ENCODE assay signal across 30 mouse cellular contexts in genomic region chr13:21366635-21367034, GRCm38 (mm10). TPM values are rescaled to one million over a fixed set of nuclear protein-coding genes. Genes with fewer than 3 reads are reported as not detected.
DNase-seq lines count a peak whose midpoint lies in the region; ATAC-seq lines count a peak whose summit lies in the region.
"Had no signal": no experiment of that assay in that cellular context is flagged by ENCODE, and none has a peak within 500 bp of the region (broad histone marks: within the 10 kb centered on the region; RNA-seq: fewer than 3 reads in every experiment).

No protein-coding gene starts in this region.

- no peak for ATAC-seq in heart, embryonic 12.5 days (ENCODE audit: insufficient number of reproducible peaks, low FRiP score)
- ATAC-seq in activated CD4-positive, CD25-positive, alpha-beta regulatory T cell, adult 4 months, result peak; percentile 73
- ATAC-seq in intestine, embryonic 16.5 days, result no peak
- ATAC-seq: hindbrain, postnatal 0 days; liver, postnatal 0 days; midbrain, embryonic 16.5 days had no signal

- intact Hi-C loops in gastrocnemius, postnatal 36 days (cut with DNase I), result loop anchor here (2.0 to 10.0 kb wide), 2 partner anchors 38 to 88 kb away; partner anchors contain the start of gene Zscan26

- H3K27me3 ChIP-seq in heart, embryonic 12.5 days (replicated peaks), result no peaks in the 10 kb centered on the region
- no peaks in the 10 kb centered on the region for H3K27me3 ChIP-seq in intestine, embryonic 16.5 days (replicated peaks; ENCODE audit: control insufficient read depth, insufficient read depth, low read length)
- H3K27me3 ChIP-seq: embryonic facial prominence, embryonic 15.5 days had no signal

- H3K27ac ChIP-seq in heart, embryonic 12.5 days (ENCODE audit: poor library complexity, severe bottlenecking), result no peak overlapping the region
- H3K27ac ChIP-seq in intestine, embryonic 16.5 days (ENCODE audit: low read length), result no peak overlapping the region
- H3K27ac ChIP-seq: embryonic facial prominence, embryonic 15.5 days; gastrocnemius, adult 2 months; heart, adult 2 months; hindbrain, postnatal 0 days had no signal

- H3K4me3 ChIP-seq in heart, embryonic 12.5 days, result no peak overlapping the region
- no peak overlapping the region for H3K4me3 ChIP-seq in intestine, embryonic 16.5 days (ENCODE audit: low read length)
- H3K4me3 ChIP-seq: embryonic facial prominence, embryonic 15.5 days; gastrocnemius, adult 2 months; heart, adult 2 months had no signal

- no peak for DNase-seq in heart, adult 8-10 months (ENCODE audit: low spot score)
- peak; percentile 70 for DNase-seq in CD4-positive helper T cell, adult 2 months (ENCODE audit: low read depth, low spot score)
- DNase-seq in thymus, postnatal 0 days (ENCODE audit: low spot score), result peak; percentile 33
- no peak for DNase-seq in gastrocnemius, postnatal 10 days
- DNase-seq in gastrocnemius, postnatal 36 days, result no peak
- DNase-seq: adrenal gland, postnatal 36 days; B cell, adult 2 months; cerebellum, adult 18-20 months; cerebellum, postnatal 36 days; gastrocnemius, adult 2 months; heart, adult 2 months; kidney, adult 2 months; kidney, postnatal 36 days; left cerebral cortex, postnatal 4 days; liver; liver, postnatal 0 days; lung, postnatal 10 days; right cerebral cortex, postnatal 25 days had no signal

- H3K36me3 ChIP-seq in heart, embryonic 12.5 days, result peaks cover 47% of the 10 kb centered on the region
- peaks cover 17% of the 10 kb centered on the region; the same call in 1 of the 2 replicates for H3K36me3 ChIP-seq in intestine, embryonic 16.5 days (ENCODE audit: control insufficient read depth, insufficient read depth, low read length)

- WGBS in heart, embryonic 12.5 days, result 51% methylated on average over 6 of the region's 6 CpGs
- WGBS in intestine, embryonic 16.5 days, result 76% methylated on average over 6 of the region's 6 CpGs

- no peak overlapping the region for H3K4me2 ChIP-seq in heart, embryonic 12.5 days
- H3K4me2 ChIP-seq in intestine, embryonic 16.5 days (ENCODE audit: low read depth, low read length), result no peak overlapping the region
- H3K4me2 ChIP-seq: embryonic facial prominence, embryonic 15.5 days had no signal

- H3K4me1 ChIP-seq in heart, embryonic 12.5 days (replicated peaks), result peaks cover 20% of the 10 kb centered on the region
- peaks cover 12% of the 10 kb centered on the region for H3K4me1 ChIP-seq in intestine, embryonic 16.5 days (ENCODE audit: control insufficient read depth, insufficient read depth, low read length)

- H3K9ac ChIP-seq in heart, embryonic 12.5 days, result 0 out of 2 replicates have a peak overlapping the region, but pooled peaks have one; percentile 36
- no peak overlapping the region for H3K9ac ChIP-seq in intestine, embryonic 16.5 days (ENCODE audit: low read depth, low read length)
- H3K9ac ChIP-seq: embryonic facial prominence, embryonic 15.5 days; liver, postnatal 0 days had no signal

- no peaks in the 10 kb centered on the region for H3K9me3 ChIP-seq in heart, embryonic 12.5 days (replicated peaks)
- no peaks in the 10 kb centered on the region for H3K9me3 ChIP-seq in intestine, embryonic 16.5 days (ENCODE audit: control insufficient read depth, low read length)
- H3K9me3 ChIP-seq: embryonic facial prominence, embryonic 15.5 days had no signal

RNA-seq across cellular contexts. Expression of gene Zscan12, which starts 4.0 kb away (rescaled TPM):
- polyA plus RNA-seq in heart, embryonic 12.5 days (2016; fragmentation: Nextera tagmentation; extraction: Ambion mirVana), result 8.8 and 9.9 TPM in 2 replicates
- 1 to 10 TPM; 4.5 to 6.0 (median 5.0) TPM for total RNA-seq in heart, adult 8-10 months (2022)
- 1 to 10 TPM; 5.4 to 6.2 TPM for polyA plus RNA-seq in activated CD4-positive, CD25-positive, alpha-beta regulatory T cell, adult 4 months (2017; shearing (Covaris generic))
- polyA plus RNA-seq in thymus, postnatal 0 days (2015; fragmentation: Nextera tagmentation; extraction: Ambion mirVana), result 10.4 and 11.3 TPM in 2 replicates
- 6.6 and 7.9 TPM in 2 replicates for polyA plus RNA-seq in intestine, embryonic 16.5 days (2015; fragmentation: Nextera tagmentation; extraction: Ambion mirVana)
- 1 to 10 TPM; 6.2 to 6.3 TPM for total RNA-seq in gastrocnemius, postnatal 10 days (2021)
- total RNA-seq in gastrocnemius, postnatal 36 days (2021), result 1 to 10 TPM; 4.7 to 6.7 TPM

RNA-seq across cellular contexts. Expression of gene Olfr1367, which starts 19.9 kb away (rescaled TPM):
- polyA plus RNA-seq in heart, embryonic 12.5 days (2016; fragmentation: Nextera tagmentation; extraction: Ambion mirVana), result not detected in 2 replicates
- not detected for total RNA-seq in heart, adult 8-10 months (2022)
- polyA plus RNA-seq in activated CD4-positive, CD25-positive, alpha-beta regulatory T cell, adult 4 months (2017; shearing (Covaris generic)), result not detected
- not detected in 2 replicates for polyA plus RNA-seq in thymus, postnatal 0 days (2015; fragmentation: Nextera tagmentation; extraction: Ambion mirVana)
- polyA plus RNA-seq in intestine, embryonic 16.5 days (2015; fragmentation: Nextera tagmentation; extraction: Ambion mirVana), result not detected in 2 replicates
- total RNA-seq in gastrocnemius, postnatal 10 days (2021), result not detected
- total RNA-seq in gastrocnemius, postnatal 36 days (2021), result not detected
- total RNA-seq: adrenal gland, postnatal 36 days; ES-E14; gastrocnemius, adult 2 months; heart, adult 2 months; hematopoietic stem cell, adult 5-6 weeks; hindbrain, postnatal 0 days; left cerebral cortex, adult 18-20 months; left cerebral cortex, postnatal 4 days; megakaryocyte-erythroid progenitor cell, adult 5-6 weeks had no signal
- polyA plus RNA-seq: embryonic facial prominence, embryonic 15.5 days; heart, adult 2 months; heart, embryonic 16.5 days; hindbrain, postnatal 0 days; kidney, adult 2 months; liver, postnatal 0 days; midbrain, embryonic 16.5 days; neural tube, embryonic 11.5 days had no signal

RNA-seq across cellular contexts. Expression of gene Zkscan3, which starts 35.9 kb away (rescaled TPM):
- polyA plus RNA-seq in heart, embryonic 12.5 days (2016; fragmentation: Nextera tagmentation; extraction: Ambion mirVana), result 71.2 and 72.6 TPM in 2 replicates
- total RNA-seq in heart, adult 8-10 months (2022), result 10 to 100 TPM; 24.4 to 26.7 (median 26.1) TPM
- 10 to 100 TPM; 24.1 to 34.5 TPM for polyA plus RNA-seq in activated CD4-positive, CD25-positive, alpha-beta regulatory T cell, adult 4 months (2017; shearing (Covaris generic))
- polyA plus RNA-seq in thymus, postnatal 0 days (2015; fragmentation: Nextera tagmentation; extraction: Ambion mirVana), result 49.1 and 58.1 TPM in 2 replicates
- polyA plus RNA-seq in intestine, embryonic 16.5 days (2015; fragmentation: Nextera tagmentation; extraction: Ambion mirVana), result 61.7 and 64.5 TPM in 2 replicates
- 10 to 100 TPM; 16.6 to 22.1 TPM for total RNA-seq in gastrocnemius, postnatal 10 days (2021)
- total RNA-seq in gastrocnemius, postnatal 36 days (2021), result 10 to 100 TPM; 14.7 to 14.9 TPM

RNA-seq across cellular contexts. Expression of gene Gpx6, which starts 54.7 kb away (rescaled TPM):
- not detected in 2 replicates for polyA plus RNA-seq in heart, embryonic 12.5 days (2016; fragmentation: Nextera tagmentation; extraction: Ambion mirVana)
- not detected for total RNA-seq in heart, adult 8-10 months (2022)
- polyA plus RNA-seq in activated CD4-positive, CD25-positive, alpha-beta regulatory T cell, adult 4 months (2017; shearing (Covaris generic)), result not detected
- 1.7 and 1.9 TPM in 2 replicates for polyA plus RNA-seq in thymus, postnatal 0 days (2015; fragmentation: Nextera tagmentation; extraction: Ambion mirVana)
- polyA plus RNA-seq in intestine, embryonic 16.5 days (2015; fragmentation: Nextera tagmentation; extraction: Ambion mirVana), result not detected in 2 replicates
- total RNA-seq in gastrocnemius, postnatal 10 days (2021), result not detected
- not detected for total RNA-seq in gastrocnemius, postnatal 36 days (2021)
- total RNA-seq: adrenal gland, postnatal 36 days; gastrocnemius, adult 2 months; heart, adult 2 months; hematopoietic stem cell, adult 5-6 weeks; left cerebral cortex, postnatal 4 days; megakaryocyte-erythroid progenitor cell, adult 5-6 weeks had no signal
- polyA plus RNA-seq: embryonic facial prominence, embryonic 15.5 days; heart, adult 2 months; neural tube, embryonic 11.5 days had no signal

Comparison
In these comparisons a context has a peak if more than half of its experiments do, and no peak if none do; other contexts are left out.
1. DNase-seq: peak in CD4-positive helper T cell, adult 2 months (single experiment) and thymus, postnatal 0 days (single experiment); none in heart, adult 8-10 months (single experiment), gastrocnemius, postnatal 10 days (single experiment) and gastrocnemius, postnatal 36 days (0 of 2).